Mouse (Mus musculus): ENCODE data around the gene Cdkn2aip. TPM values are rescaled to one million over a fixed set of nuclear protein-coding genes. Genes with fewer than 3 reads are reported as not detected.
A peak's percentile ranks its signal among the peaks of the same experiment; 100 is the strongest.

Cdkn2aip gene
- polyA plus RNA-seq, 1 experiment from 2014 or later, result 23.8 TPM

GRCm38 (mm10) chr8:47691303-47691702, 22.4 kb downstream of the Cdkn2aip start:
- no peak overlapping the region for H3K9ac ChIP-seq (ENCODE audit: low read length)
- H3K27ac ChIP-seq (ENCODE audit: low read depth), result no peak overlapping the region
- H3K27me3 ChIP-seq (replicated peaks; ENCODE audit: control insufficient read depth, insufficient read depth, low read length), result no peaks in the 10 kb centered on the region
- H3K4me3 ChIP-seq (ENCODE audit: low read depth, low read length), result no peak overlapping the region
- 0 out of 2 replicates have a peak, but pooled peaks cover 3% of the 10 kb centered on the region for H3K4me1 ChIP-seq (replicated peaks; ENCODE audit: control insufficient read depth, insufficient read depth, low read length)
- no peaks in the 10 kb centered on the region for H3K9me3 ChIP-seq (ENCODE audit: control insufficient read depth, low read length)
- no peak for ATAC-seq (replicated peaks; ENCODE audit: low FRiP score, low TSS enrichment, low read depth)
- no peak for DNase-seq (ENCODE audit: low spot score)
- H3K4me2 ChIP-seq (ENCODE audit: low read length), result peak overlapping the region; percentile 50
- whole genome bisulfite sequencing, result 69% methylated on average over 7 of the region's 7 CpGs
- H3K36me3 ChIP-seq (ENCODE audit: control insufficient read depth, insufficient read depth, low read length), result no peaks in the 10 kb centered on the region

GRCm38 (mm10) chr8:47690674-47691078, 23.1 kb downstream of the Cdkn2aip start:
- 0 out of 2 replicates have a peak, but pooled peaks cover 3% of the 10 kb centered on the region for H3K4me1 ChIP-seq (replicated peaks; ENCODE audit: control insufficient read depth, insufficient read depth, low read length)
- H3K9ac ChIP-seq (ENCODE audit: low read length), result no peak overlapping the region
- ATAC-seq (replicated peaks; ENCODE audit: low FRiP score, low TSS enrichment, low read depth) (no peak), DNase-seq (ENCODE audit: low spot score) (peak; percentile 56)
- H3K36me3 ChIP-seq (ENCODE audit: control insufficient read depth, insufficient read depth, low read length), result no peaks in the 10 kb centered on the region
- no peaks in the 10 kb centered on the region for H3K9me3 ChIP-seq (ENCODE audit: control insufficient read depth, low read length)
- H3K27ac ChIP-seq (ENCODE audit: low read depth), result no peak overlapping the region
- peak overlapping the region; percentile 23 for H3K4me3 ChIP-seq (ENCODE audit: low read depth, low read length)
- peak overlapping the region; percentile 50 for H3K4me2 ChIP-seq (ENCODE audit: low read length)
- 12% methylated on average over 16 of the region's 16 CpGs for WGBS
- no peaks in the 10 kb centered on the region for H3K27me3 ChIP-seq (replicated peaks; ENCODE audit: control insufficient read depth, insufficient read depth, low read length)

GRCm38 (mm10) chr8:47689704-47690326, 23.9 kb downstream of the Cdkn2aip start:
- Histone ChIP-seq H3K4me1 (replicated peaks; ENCODE audit: control insufficient read depth, insufficient read depth, low read length) (0 out of 2 replicates have a peak, but pooled peaks cover 3% of the 10 kb centered on the region), H3K36me3 (ENCODE audit: control insufficient read depth, insufficient read depth, low read length) (no peaks in the 10 kb centered on the region), H3K9ac (ENCODE audit: low read length) (no peak overlapping the region), H3K4me2 (ENCODE audit: low read length) (no peak overlapping the region), H3K27ac (ENCODE audit: low read depth) (no peak overlapping the region), H3K9me3 (ENCODE audit: control insufficient read depth, low read length) (no peaks in the 10 kb centered on the region), H3K27me3 (replicated peaks; ENCODE audit: control insufficient read depth, insufficient read depth, low read length) (no peaks in the 10 kb centered on the region), H3K4me3 (ENCODE audit: low read depth, low read length) (no peak overlapping the region)
- ATAC-seq (replicated peaks; ENCODE audit: low FRiP score, low TSS enrichment, low read depth) (no peak), DNase-seq (ENCODE audit: low spot score) (no peak)
- WGBS, result 65% methylated on average over 12 of the region's 12 CpGs

- no peak overlapping the region for H3K4me2 ChIP-seq (ENCODE audit: low read length)
- H3K27me3 ChIP-seq (replicated peaks; ENCODE audit: control insufficient read depth, insufficient read depth, low read length), result no peaks in the 10 kb centered on the region
- no peak overlapping the region for H3K27ac ChIP-seq (ENCODE audit: low read depth)
- WGBS, result 55% methylated on average over 5 of the region's 5 CpGs
- no peak overlapping the region for H3K4me3 ChIP-seq (ENCODE audit: low read depth, low read length)
- H3K9me3 ChIP-seq (ENCODE audit: control insufficient read depth, low read length), result no peaks in the 10 kb centered on the region
- ATAC-seq (replicated peaks; ENCODE audit: low FRiP score, low TSS enrichment, low read depth), result no peak
- H3K9ac ChIP-seq (ENCODE audit: low read length), result no peak overlapping the region
- no peaks in the 10 kb centered on the region; the same call in 1 of the 2 replicates for H3K36me3 ChIP-seq (ENCODE audit: control insufficient read depth, insufficient read depth, low read length)
- DNase-seq (ENCODE audit: low spot score), result no peak
- no peaks in the 10 kb centered on the region for H3K4me1 ChIP-seq (replicated peaks; ENCODE audit: control insufficient read depth, insufficient read depth, low read length)
These were observed 29.3 kb downstream of the Cdkn2aip start for GRCm38 (mm10) chr8:47684441-47684840.

- no peak for DNase-seq (ENCODE audit: low spot score)
- Histone ChIP-seq H3K9ac (ENCODE audit: low read length) (no peak overlapping the region), H3K4me2 (ENCODE audit: low read length) (no peak overlapping the region), H3K4me3 (ENCODE audit: low read depth, low read length) (no peak overlapping the region), H3K36me3 (ENCODE audit: control insufficient read depth, insufficient read depth, low read length) (no peaks in the 10 kb centered on the region; the same call in 1 of the 2 replicates), H3K27ac (ENCODE audit: low read depth) (no peak overlapping the region), H3K4me1 (replicated peaks; ENCODE audit: control insufficient read depth, insufficient read depth, low read length) (no peaks in the 10 kb centered on the region), H3K9me3 (ENCODE audit: control insufficient read depth, low read length) (no peaks in the 10 kb centered on the region), H3K27me3 (replicated peaks; ENCODE audit: control insufficient read depth, insufficient read depth, low read length) (no peaks in the 10 kb centered on the region)
- ATAC-seq (replicated peaks; ENCODE audit: low FRiP score, low TSS enrichment, low read depth), result no peak
- WGBS, result 78% methylated on average over 9 of the region's 9 CpGs
These were observed 29.7 kb downstream of the Cdkn2aip start for GRCm38 (mm10) chr8:47683994-47684393.

GRCm38 (mm10) chr8:47680306-47680705, 33.4 kb downstream of the Cdkn2aip start:
- ATAC-seq (replicated peaks; ENCODE audit: low FRiP score, low TSS enrichment, low read depth), result no peak
- Histone ChIP-seq H3K9ac (ENCODE audit: low read length) (no peak overlapping the region), H3K9me3 (ENCODE audit: control insufficient read depth, low read length) (no peaks in the 10 kb centered on the region), H3K27me3 (replicated peaks; ENCODE audit: control insufficient read depth, insufficient read depth, low read length) (no peaks in the 10 kb centered on the region), H3K36me3 (ENCODE audit: control insufficient read depth, insufficient read depth, low read length) (no peaks in the 10 kb centered on the region; the same call in 1 of the 2 replicates), H3K4me1 (replicated peaks; ENCODE audit: control insufficient read depth, insufficient read depth, low read length) (peaks cover 8% of the 10 kb centered on the region), H3K27ac (ENCODE audit: low read depth) (no peak overlapping the region), H3K4me3 (ENCODE audit: low read depth, low read length) (no peak overlapping the region), H3K4me2 (ENCODE audit: low read length) (no peak overlapping the region)
- 89% methylated on average over 4 of the region's 4 CpGs for WGBS
- DNase-seq (ENCODE audit: low spot score), result no peak

GRCm38 (mm10) chr8:47679603-47680002, 34.1 kb downstream of the Cdkn2aip start:
- no peak overlapping the region for H3K4me3 ChIP-seq (ENCODE audit: low read depth, low read length)
- no peaks in the 10 kb centered on the region; the same call in 1 of the 2 replicates for H3K36me3 ChIP-seq (ENCODE audit: control insufficient read depth, insufficient read depth, low read length)
- H3K27ac ChIP-seq (ENCODE audit: low read depth), result no peak overlapping the region
- H3K9me3 ChIP-seq (ENCODE audit: control insufficient read depth, low read length), result no peaks in the 10 kb centered on the region
- H3K27me3 ChIP-seq (replicated peaks; ENCODE audit: control insufficient read depth, insufficient read depth, low read length), result no peaks in the 10 kb centered on the region
- H3K4me1 ChIP-seq (replicated peaks; ENCODE audit: control insufficient read depth, insufficient read depth, low read length), result peaks cover 8% of the 10 kb centered on the region
- DNase-seq (ENCODE audit: low spot score), result no peak
- WGBS, result 67% methylated on average over 1 of the region's 1 CpGs
- ATAC-seq (replicated peaks; ENCODE audit: low FRiP score, low TSS enrichment, low read depth), result no peak
- no peak overlapping the region for H3K4me2 ChIP-seq (ENCODE audit: low read length)
- no peak overlapping the region for H3K9ac ChIP-seq (ENCODE audit: low read length)

- no peaks in the 10 kb centered on the region for H3K27me3 ChIP-seq (replicated peaks; ENCODE audit: control insufficient read depth, insufficient read depth, low read length)
- no peak overlapping the region for H3K27ac ChIP-seq (ENCODE audit: low read depth)
- 53% methylated on average over 2 of the region's 2 CpGs for WGBS
- H3K4me2 ChIP-seq (ENCODE audit: low read length), result peak overlapping the region; percentile 81
- H3K9me3 ChIP-seq (ENCODE audit: control insufficient read depth, low read length), result no peaks in the 10 kb centered on the region
- ATAC-seq (replicated peaks; ENCODE audit: low FRiP score, low TSS enrichment, low read depth) (no peak), DNase-seq (ENCODE audit: low spot score) (no peak)
- peak overlapping the region; percentile 94 for H3K4me3 ChIP-seq (ENCODE audit: low read depth, low read length)
- no peaks in the 10 kb centered on the region for H3K36me3 ChIP-seq (ENCODE audit: control insufficient read depth, insufficient read depth, low read length)
- H3K4me1 ChIP-seq (replicated peaks; ENCODE audit: control insufficient read depth, insufficient read depth, low read length), result peaks cover 12% of the 10 kb centered on the region
- H3K9ac ChIP-seq (ENCODE audit: low read length), result peak overlapping the region; percentile 91; the same call in 1 of the 2 replicates
These were observed 37.1 kb downstream of the Cdkn2aip start for GRCm38 (mm10) chr8:47676631-47677030.

- no peak for DNase-seq (ENCODE audit: low spot score)
- 2% methylated on average over 15 of the region's 15 CpGs for WGBS
These were observed 37.5 kb downstream of the Cdkn2aip start for GRCm38 (mm10) chr8:47676224-47676623.

More at GRCm38 (mm10) chr8:47676224-47676623, 37.5 kb downstream of the Cdkn2aip start:
- Histone ChIP-seq H3K4me1 (replicated peaks; ENCODE audit: control insufficient read depth, insufficient read depth, low read length) (peaks cover 12% of the 10 kb centered on the region), H3K4me2 (ENCODE audit: low read length) (peak overlapping the region; percentile 81), H3K27ac (ENCODE audit: low read depth) (peak overlapping the region; percentile 97), H3K36me3 (ENCODE audit: control insufficient read depth, insufficient read depth, low read length) (no peaks in the 10 kb centered on the region), H3K27me3 (replicated peaks; ENCODE audit: control insufficient read depth, insufficient read depth, low read length) (no peaks in the 10 kb centered on the region), H3K9me3 (ENCODE audit: control insufficient read depth, low read length) (no peaks in the 10 kb centered on the region), H3K9ac (ENCODE audit: low read length) (peak overlapping the region; percentile 91), H3K4me3 (ENCODE audit: low read depth, low read length) (peak overlapping the region; percentile 94)
- ATAC-seq (replicated peaks; ENCODE audit: low FRiP score, low TSS enrichment, low read depth), result no peak

Measured in intestine, embryonic 14.5 days (tissue).